Mouse (Mus musculus) adrenal gland, adult 18-20 months (tissue): ENCODE measurements around the gene Bfsp2. TPM values are rescaled to one million over a fixed set of nuclear protein-coding genes. Genes with fewer than 3 reads are reported as not detected.

Experiments used
- DNase-seq, 2 experiments: peaks; one replicate each; pipeline ENCODE4 v3.0.0; 2021 to 2022; ENCODE audit warnings: low spot score in 2 of 2
- total RNA-seq, 2 experiments: library from RNA; stranded (reverse); gene quantifications; 1 replicate in 1 of 2; 2 replicates in 1 of 2; pipeline ENCODE4 v1.2.3; 2021

Bfsp2 gene
- total RNA-seq, 2 experiments from 2014 or later: not detected

DNA sequence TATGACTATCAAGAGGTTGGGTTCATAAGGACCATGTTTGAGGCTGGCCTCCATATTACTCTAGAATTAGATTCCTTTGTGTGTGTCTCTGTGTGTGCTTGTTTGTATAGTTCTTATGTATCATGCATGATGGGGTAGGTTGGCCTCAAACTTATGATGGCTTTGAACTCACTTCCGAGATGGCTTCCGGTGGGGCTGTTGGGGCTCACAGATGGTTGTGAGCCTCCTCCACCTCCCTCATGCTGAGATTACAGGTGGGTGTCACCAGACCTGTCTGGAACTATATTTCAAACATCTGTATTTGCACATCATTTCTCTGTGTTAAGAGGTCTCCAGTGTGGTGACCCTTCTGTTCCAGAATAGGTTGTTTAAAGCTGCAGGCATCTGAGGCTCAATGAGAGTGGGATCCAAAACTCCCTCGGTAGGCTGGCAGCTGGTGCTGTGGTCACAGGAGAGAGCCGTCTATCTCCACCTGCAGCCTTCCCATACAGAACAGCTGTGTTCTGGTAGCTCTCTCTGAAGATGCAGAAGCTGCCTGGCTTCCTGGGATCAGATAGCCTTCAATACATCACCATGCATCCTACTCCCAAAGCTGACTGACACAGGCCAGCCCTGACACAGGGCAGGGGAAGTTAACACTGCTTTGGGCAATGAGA, 96.0 kb downstream of the Bfsp2 start:
- no peak for DNase-seq

DNA sequence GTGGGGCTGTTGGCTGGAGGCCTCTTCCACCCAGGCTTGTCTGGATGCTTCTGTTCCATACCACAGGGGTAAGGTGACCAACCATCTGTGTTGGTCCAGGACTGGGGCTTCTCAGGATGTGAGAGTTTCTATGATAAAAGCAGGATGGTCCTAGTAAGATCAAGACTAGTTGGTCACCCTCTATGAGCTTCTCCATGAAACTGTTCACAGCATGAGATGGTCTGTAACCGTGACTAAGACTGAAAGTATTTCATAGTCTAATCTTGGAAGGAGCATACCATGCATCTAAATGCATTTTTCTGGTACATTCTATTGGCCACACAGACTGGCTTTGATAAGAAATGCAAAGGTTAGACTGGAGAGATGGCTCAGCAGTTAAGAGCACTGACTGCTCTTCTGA, 96.6 kb downstream of the Bfsp2 start:
- DNase-seq: no peak

DNA sequence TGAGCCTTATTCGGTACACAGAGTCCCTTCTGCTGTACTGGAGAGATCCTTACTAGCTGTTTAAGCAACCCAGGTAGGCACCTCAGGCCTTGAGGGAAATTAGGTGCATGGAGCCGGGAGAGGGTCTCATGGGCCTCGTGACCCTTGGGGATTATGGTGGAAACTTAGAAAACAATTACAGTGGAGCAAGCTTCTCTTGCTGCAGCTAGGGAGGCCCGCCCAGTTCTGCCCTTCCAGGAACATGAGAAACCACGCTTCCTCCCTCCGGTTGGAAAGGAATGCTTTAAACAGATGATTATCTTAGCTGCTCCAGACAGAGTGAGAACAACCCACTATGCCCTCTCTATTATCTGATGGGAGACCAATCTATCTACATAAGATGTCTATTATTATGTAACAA, 97.2 kb downstream of the Bfsp2 start:
- DNase-seq: no peak

GRCm38 (mm10) chr9:103380566-103380965, 99.7 kb downstream of the Bfsp2 start:
- DNase-seq: no peak

DNA sequence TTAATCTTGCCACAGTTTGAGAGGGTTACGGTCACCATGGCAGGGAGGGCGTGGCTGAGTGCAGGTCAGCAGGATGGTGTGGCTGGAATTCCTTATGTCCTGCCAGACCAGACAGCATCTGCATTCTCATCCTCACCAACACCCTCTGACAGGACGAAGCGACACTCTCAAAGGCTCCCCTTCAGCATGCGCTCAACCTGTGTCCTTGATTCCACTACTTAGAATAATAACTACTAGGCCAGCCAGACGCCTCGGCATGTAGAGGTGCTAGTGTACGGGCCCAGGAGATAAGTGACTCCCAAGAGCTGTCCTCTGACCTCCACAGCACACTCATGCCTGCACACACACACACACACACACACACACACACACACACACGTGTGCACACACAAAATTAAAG, 101.0 kb downstream of the Bfsp2 start:
- no peak for DNase-seq

GRCm38 (mm10) chr9:103378686-103379085, 101.5 kb downstream of the Bfsp2 start:
- no peak for DNase-seq

GRCm38 (mm10) chr9:103376346-103377320, 103.6 kb downstream of the Bfsp2 start:
- no peak for DNase-seq

Other genes starting within 250 kb of the Bfsp2 start
- gene Trf, start 250.0 kb downstream of the Bfsp2 start, total RNA-seq: 100 to 1,000 TPM; 175 to 264 TPM
- not detected for gene 1300017J02Rik, start 175.3 kb downstream of the Bfsp2 start, total RNA-seq
- gene Topbp1, start 175.2 kb downstream of the Bfsp2 start, total RNA-seq: 10 to 100 TPM; 17.7 to 29.2 TPM
- 100 to 1,000 TPM; 156 to 299 TPM for gene Cdv3, start 114.6 kb downstream of the Bfsp2 start, total RNA-seq